Mouse (Mus musculus): ENCODE results near the gene Gm7247. TPM values are rescaled to one million over a fixed set of nuclear protein-coding genes. Genes with fewer than 3 reads are reported as not detected.

Gene Gm7247
- total and polyA plus RNA-seq, 3 experiments = not detected

- TF ChIP-seq MEF2A (IDR thresholded peaks at IDR 0.05; ENCODE audit: extremely low read depth, insufficient replicate concordance, low read depth, low read length, poor library complexity, severe bottlenecking) (no peak), SMC3 (IDR thresholded peaks at IDR 0.05; ENCODE audit: low read depth, low read length) (no peak)
Observed at GRCm38 (mm10) chr14:51611210-51611609, 249.7 kb downstream of the Gm7247 start, which contains the start of gene Gm17078 (continued).

Other genes starting within 250 kb of the Gm7247 start
- not detected in 2 replicates for gene Eddm3b, start 247.3 kb upstream of the Gm7247 start, total RNA-seq (2012; rRNA removed)
- gene Eddm3b, start 247.3 kb upstream of the Gm7247 start, polyA plus RNA-seq (2012; ENCODE audit: insufficient read depth in 1 of 2, insufficient read length in 2 of 2, low read depth in 1 of 2, low replicate concordance in 2 of 2, missing spikeins in 1 of 2) = not detected
- gene Rnase6, start 237.8 kb upstream of the Gm7247 start, total RNA-seq (2012; rRNA removed) = 65.0 and 73.4 TPM in 2 replicates
- 10 to 100 TPM in 1 of 2 experiments, not detected in 1; 49.2 TPM for gene Rnase6, start 237.8 kb upstream of the Gm7247 start, polyA plus RNA-seq (2012; ENCODE audit: insufficient read depth in 1 of 2, insufficient read length in 2 of 2, low read depth in 1 of 2, low replicate concordance in 2 of 2, missing spikeins in 1 of 2)
- not detected in 2 replicates for gene Rnase1, start 215.0 kb upstream of the Gm7247 start, total RNA-seq (2012; rRNA removed)
- under 1 TPM in 1 of 2 experiments, not detected in 1; 0.07 TPM for gene Rnase1, start 215.0 kb upstream of the Gm7247 start, polyA plus RNA-seq (2012; ENCODE audit: insufficient read depth in 1 of 2, insufficient read length in 2 of 2, low read depth in 1 of 2, low replicate concordance in 2 of 2, missing spikeins in 1 of 2)
- gene Rnase2b, start 199.5 kb upstream of the Gm7247 start, total RNA-seq (2012; rRNA removed) = not detected in 2 replicates
- not detected for gene Rnase2b, start 199.5 kb upstream of the Gm7247 start, polyA plus RNA-seq (2012; ENCODE audit: insufficient read depth in 1 of 2, insufficient read length in 2 of 2, low read depth in 1 of 2, low replicate concordance in 2 of 2, missing spikeins in 1 of 2)
- not detected in 2 replicates for gene Ang2, start 162.6 kb upstream of the Gm7247 start, total RNA-seq (2012; rRNA removed)
- not detected for gene Ang2, start 162.6 kb upstream of the Gm7247 start, polyA plus RNA-seq (2012; ENCODE audit: insufficient read depth in 1 of 2, insufficient read length in 2 of 2, low read depth in 1 of 2, low replicate concordance in 2 of 2, missing spikeins in 1 of 2)
- gene Ear14, start 158.4 kb upstream of the Gm7247 start, total RNA-seq (2012; rRNA removed) = not detected in 2 replicates
- gene Ear14, start 158.4 kb upstream of the Gm7247 start, polyA plus RNA-seq (2012; ENCODE audit: insufficient read depth in 1 of 2, insufficient read length in 2 of 2, low read depth in 1 of 2, low replicate concordance in 2 of 2, missing spikeins in 1 of 2) = not detected
- not detected in 2 replicates for gene Rnase2a, start 105.6 kb upstream of the Gm7247 start, total RNA-seq (2012; rRNA removed)
- gene Rnase2a, start 105.6 kb upstream of the Gm7247 start, polyA plus RNA-seq (2012; ENCODE audit: insufficient read depth in 1 of 2, insufficient read length in 2 of 2, low read depth in 1 of 2, low replicate concordance in 2 of 2, missing spikeins in 1 of 2) = not detected
- not detected in 2 replicates for gene Vmn2r88, start 49.1 kb downstream of the Gm7247 start, total RNA-seq (2012; rRNA removed)
- gene Vmn2r88, start 49.1 kb downstream of the Gm7247 start, polyA plus RNA-seq (2012; ENCODE audit: insufficient read depth in 1 of 2, insufficient read length in 2 of 2, low read depth in 1 of 2, low replicate concordance in 2 of 2, missing spikeins in 1 of 2) = not detected
- gene Vmn2r89, start 90.1 kb downstream of the Gm7247 start, total RNA-seq (2012; rRNA removed) = not detected in 2 replicates
- gene Vmn2r89, start 90.1 kb downstream of the Gm7247 start, polyA plus RNA-seq (2012; ENCODE audit: insufficient read depth in 1 of 2, insufficient read length in 2 of 2, low read depth in 1 of 2, low replicate concordance in 2 of 2, missing spikeins in 1 of 2) = not detected
- gene Gm5622, start 191.0 kb downstream of the Gm7247 start, total RNA-seq (2012; rRNA removed) = not detected in 2 replicates
- gene Gm5622, start 191.0 kb downstream of the Gm7247 start, polyA plus RNA-seq (2012; ENCODE audit: insufficient read depth in 1 of 2, insufficient read length in 2 of 2, low read depth in 1 of 2, low replicate concordance in 2 of 2, missing spikeins in 1 of 2) = not detected
- gene Gm17175, start 212.3 kb downstream of the Gm7247 start, total RNA-seq (2012; rRNA removed) = not detected in 2 replicates
- not detected for gene Gm17175, start 212.3 kb downstream of the Gm7247 start, polyA plus RNA-seq (2012; ENCODE audit: insufficient read depth in 1 of 2, insufficient read length in 2 of 2, low read depth in 1 of 2, low replicate concordance in 2 of 2, missing spikeins in 1 of 2)
- not detected in 2 replicates for gene Gm17174, start 230.4 kb downstream of the Gm7247 start, total RNA-seq (2012; rRNA removed)
- not detected for gene Gm17174, start 230.4 kb downstream of the Gm7247 start, polyA plus RNA-seq (2012; ENCODE audit: insufficient read depth in 1 of 2, insufficient read length in 2 of 2, low read depth in 1 of 2, low replicate concordance in 2 of 2, missing spikeins in 1 of 2)
- gene Gm17078, start 249.6 kb downstream of the Gm7247 start, total RNA-seq (2012; rRNA removed) = not detected in 2 replicates
- not detected for gene Gm17078, start 249.6 kb downstream of the Gm7247 start, polyA plus RNA-seq (2012; ENCODE audit: insufficient read depth in 1 of 2, insufficient read length in 2 of 2, low read depth in 1 of 2, low replicate concordance in 2 of 2, missing spikeins in 1 of 2)

All from MEL (cell line).